Mouse (Mus musculus) liver, embryonic 14.5 days (tissue): ENCODE data around the gene Tmem220.

Experiments used
- CTCF ChIP-seq: IDR thresholded peaks from 2 replicates; pipeline ENCODE4 v1.5.1; 2016; ENCODE audit warnings: antibody characterized with exemption, low read depth, control low read depth
- EP300 ChIP-seq: IDR thresholded peaks from 2 replicates; pipeline ENCODE4 v1.6.1; 2016; ENCODE audit warnings: antibody characterized with exemption, low read depth

- no peak for TF ChIP-seq CTCF
- TF ChIP-seq EP300, result no peak
Observed at GRCm38 (mm10) chr11:67076781-67077180, 51.8 kb downstream of the Tmem220 start.
